Mouse (Mus musculus) lung, postnatal 4 days (tissue): ENCODE measurements around the gene Ppp1r15a.
A peak's percentile ranks its signal among the peaks of the same experiment; 100 is the strongest.
"Not testable (repeated sequence)": the region's sequence is repeated elsewhere in the genome, so short reads cannot be mapped to it uniquely, and the experiment has no call there.

Source experiments
- DNase-seq, 2 experiments: peaks; one replicate each; pipeline ENCODE4 v3.0.0; 2021

Gene Ppp1r15a

GRCm38 (mm10) chr7:45550821-45551511, 24.9 kb upstream of the Ppp1r15a start:
- DNase-seq: no peak

- DNase-seq: no peak
These were observed 23.8 kb upstream of the Ppp1r15a start for GRCm38 (mm10) chr7:45549641-45550436.

- no peak for DNase-seq
These were observed 18.5 kb upstream of the Ppp1r15a start for GRCm38 (mm10) chr7:45544525-45544924.

- DNase-seq: no peak
These were observed 14.1 kb upstream of the Ppp1r15a start for GRCm38 (mm10) chr7:45540213-45540612.

- DNase-seq: no peak
These were observed 13.0 kb upstream of the Ppp1r15a start for GRCm38 (mm10) chr7:45539095-45539494.

- DNase-seq: peak; percentile 52 to 55
These were observed 12.3 kb upstream of the Ppp1r15a start for GRCm38 (mm10) chr7:45538163-45539041.

GRCm38 (mm10) chr7:45537602-45538001, 11.5 kb upstream of the Ppp1r15a start:
- DNase-seq: no peak

- no peak for DNase-seq
These were observed 9.6 kb upstream of the Ppp1r15a start for GRCm38 (mm10) chr7:45535676-45536075.

GRCm38 (mm10) chr7:45530643-45531042, 4.6 kb upstream of the Ppp1r15a start:
- DNase-seq: no peak

- DNase-seq: peak; percentile 26 to 56
These were observed 3.4 kb upstream of the Ppp1r15a start for GRCm38 (mm10) chr7:45529461-45529860.

GRCm38 (mm10) chr7:45527169-45527568, 1.1 kb upstream of the Ppp1r15a start:
- not testable (repeated sequence) for DNase-seq

GRCm38 (mm10) chr7:45526474-45527120, 529 bp upstream of the Ppp1r15a start:
- peak in 1 of 2 experiments; percentile 31 for DNase-seq

GRCm38 (mm10) chr7:45524841-45525621, 1.0 kb downstream of the Ppp1r15a start:
- DNase-seq: peak in 1 of 2 experiments; percentile 48

GRCm38 (mm10) chr7:45523678-45524170, 2.3 kb downstream of the Ppp1r15a start:
- no peak for DNase-seq

- no peak for DNase-seq
These were observed 3.0 kb downstream of the Ppp1r15a start for GRCm38 (mm10) chr7:45522957-45523676.

GRCm38 (mm10) chr7:45522194-45522752, 3.8 kb downstream of the Ppp1r15a start:
- DNase-seq: no peak

GRCm38 (mm10) chr7:45521728-45522184, 4.3 kb downstream of the Ppp1r15a start:
- DNase-seq: peak; percentile 91 to 92

GRCm38 (mm10) chr7:45520605-45521004, 5.5 kb downstream of the Ppp1r15a start:
- DNase-seq: no peak

- DNase-seq: no peak
These were observed 6.5 kb downstream of the Ppp1r15a start for GRCm38 (mm10) chr7:45519345-45520120.

- no peak for DNase-seq
These were observed 7.5 kb downstream of the Ppp1r15a start for GRCm38 (mm10) chr7:45518618-45519017.
